Mouse (Mus musculus) CH12.LX (cell line): ENCODE measurements around the gene Grk5. TPM values are rescaled to one million over a fixed set of nuclear protein-coding genes. Genes with fewer than 3 reads are reported as not detected.

Experiments
- DNase-seq: peaks from one replicate; pipeline ENCODE4 v3.0.0-alpha.2; 2013; ENCODE audit errors: extremely low read depth
- H3K27ac ChIP-seq: 2 replicates; pipeline ENCODE4 v1.5.1; 2012; ENCODE audit warnings: low read depth, mild to moderate bottlenecking, control low read depth, moderate library complexity; ENCODE audit not compliant: insufficient read depth
- H3K27me3 ChIP-seq: replicated peaks from 2 replicates; pipeline ENCODE3; 2012; ENCODE audit warnings: inconsistent platforms
- H3K36me3 ChIP-seq, 2 experiments: replicated peaks in 1 of 2; 2 replicates each; pipeline versions ENCODE3 to v1.6.1; 2012; ENCODE audit warnings: inconsistent platforms in 1 of 2, low read length in 1 of 2, mild to moderate bottlenecking in 1 of 2, mixed read lengths in 1 of 2, moderate library complexity in 1 of 2; ENCODE audit not compliant: control insufficient read depth in 1 of 2, insufficient read depth in 1 of 2
- H3K4me1 ChIP-seq, 2 experiments: 2 replicates each; pipeline ENCODE4 v1.6.1; 2012; ENCODE audit warnings: inconsistent platforms in 1 of 2, moderate library complexity in 1 of 2; ENCODE audit not compliant: insufficient read depth in 2 of 2, control insufficient read depth in 1 of 2
- H3K4me2 ChIP-seq: 2 replicates; pipeline ENCODE4 v1.6.1; 2012; ENCODE audit warnings: low read depth, mild to moderate bottlenecking, control low read depth; ENCODE audit not compliant: poor library complexity, insufficient read depth, severe bottlenecking
- H3K4me3 ChIP-seq, 3 experiments: fragments of 150-350 bp in 1 of 3; sonication (generic) in 1 of 3; replicated peaks in 1 of 3; 2 replicates each; pipeline versions ENCODE3 to v1.5.1; 2011 to 2012; ENCODE audit warnings: low read depth in 2 of 3, low read length in 2 of 3, mild to moderate bottlenecking in 2 of 3, moderate library complexity in 2 of 3, control low read depth in 1 of 3, improper control_type of control experiment in 1 of 3, inconsistent platforms in 1 of 3, mixed read lengths in 1 of 3; ENCODE audit not compliant: poor library complexity in 1 of 3
- H3K79me2 ChIP-seq: replicated peaks from 2 replicates; pipeline ENCODE4 v1.6.1; 2012; ENCODE audit warnings: mild to moderate bottlenecking, moderate library complexity; ENCODE audit not compliant: control insufficient read depth, poor library complexity, insufficient read depth, severe bottlenecking; ENCODE audit errors: extremely low read depth
- H3K9ac ChIP-seq: 2 replicates; pipeline ENCODE4 v1.6.1; 2012; ENCODE audit warnings: low read depth, mild to moderate bottlenecking, control low read depth, moderate library complexity; ENCODE audit not compliant: insufficient read depth
- H3K9me3 ChIP-seq: replicated peaks from 2 replicates; pipeline ENCODE3; 2012; ENCODE audit warnings: low read length, inconsistent platforms, mixed read lengths
- BHLHE40 ChIP-seq: IDR thresholded peaks from 2 replicates; pipeline ENCODE4 v1.6.1; 2011; ENCODE audit warnings: mild to moderate bottlenecking, low read depth, low read length, improper control_type of control experiment
- CHD1 ChIP-seq: IDR thresholded peaks from 2 replicates; pipeline ENCODE4 v1.6.1; 2012; ENCODE audit warnings: low read depth, low read length, improper control_type of control experiment, inconsistent platforms
- EP300 ChIP-seq: IDR thresholded peaks from 2 replicates; pipeline ENCODE4 v1.6.1; 2011; ENCODE audit warnings: low read length, improper control_type of control experiment
- ETS1 ChIP-seq: conservative IDR thresholded peaks from 2 replicates; pipeline ENCODE4 v1.6.1; 2012; ENCODE audit warnings: low read depth, mild to moderate bottlenecking, inconsistent platforms, low read length, improper control_type of control experiment, moderate library complexity
- GABPA ChIP-seq: IDR thresholded peaks from 2 replicates; pipeline ENCODE4 v1.6.1; 2012; ENCODE audit warnings: low read depth, low read length, improper control_type of control experiment, inconsistent platforms; ENCODE audit not compliant: insufficient replicate concordance
- HCFC1 ChIP-seq: IDR thresholded peaks from 2 replicates; pipeline ENCODE4 v1.6.1; 2012; ENCODE audit warnings: low read depth, mild to moderate bottlenecking, inconsistent platforms, low read length, improper control_type of control experiment
- IRF4 ChIP-seq: IDR thresholded peaks from 2 replicates; pipeline ENCODE4 v1.6.1; 2014; ENCODE audit warnings: low read depth, mild to moderate bottlenecking, inconsistent platforms, low read length, improper control_type of control experiment
- JUN ChIP-seq: IDR thresholded peaks from 2 replicates; pipeline ENCODE4 v1.6.1; 2011; ENCODE audit warnings: low read depth, mild to moderate bottlenecking, low read length, improper control_type of control experiment, moderate library complexity; ENCODE audit not compliant: insufficient read depth
- KAT2A ChIP-seq: IDR thresholded peaks from 2 replicates; pipeline ENCODE4 v1.6.1; 2012; ENCODE audit warnings: low read length, improper control_type of control experiment, inconsistent platforms; ENCODE audit not compliant: insufficient replicate concordance
- MAFK ChIP-seq: IDR thresholded peaks from 2 replicates; pipeline ENCODE4 v1.6.1; 2011; ENCODE audit warnings: low read length, improper control_type of control experiment; ENCODE audit not compliant: insufficient replicate concordance
- MAX ChIP-seq: IDR thresholded peaks from 2 replicates; pipeline ENCODE4 v1.6.1; 2011; ENCODE audit warnings: low read length, improper control_type of control experiment
- MYC ChIP-seq: IDR thresholded peaks from 2 replicates; pipeline ENCODE4 v1.6.1; 2011; ENCODE audit warnings: low read depth, mild to moderate bottlenecking, improper control_type of control experiment, low read length
- NRF1 ChIP-seq: IDR thresholded peaks from 2 replicates; pipeline ENCODE4 v1.6.1; 2014; ENCODE audit warnings: low read depth, mild to moderate bottlenecking, inconsistent platforms, low read length, improper control_type of control experiment, moderate library complexity
- POLR2A ChIP-seq: IDR thresholded peaks from 2 replicates; pipeline ENCODE4 v1.6.1; 2011; ENCODE audit warnings: low read depth, mild to moderate bottlenecking, improper control_type of control experiment, low read length
- POLR2AphosphoS2 ChIP-seq: IDR thresholded peaks from 2 replicates; pipeline ENCODE4 v1.6.1; 2011; ENCODE audit warnings: low read depth, low read length, improper control_type of control experiment
- RAD21 ChIP-seq: IDR thresholded peaks from 2 replicates; pipeline ENCODE4 v1.6.1; 2011; ENCODE audit warnings: low read depth, mild to moderate bottlenecking, low read length, improper control_type of control experiment, moderate library complexity
- RCOR1 ChIP-seq: conservative IDR thresholded peaks from 2 replicates; pipeline ENCODE4 v1.6.1; 2012; ENCODE audit warnings: low read depth, mild to moderate bottlenecking, inconsistent platforms, low read length, improper control_type of control experiment
- SIN3A ChIP-seq: IDR thresholded peaks from 2 replicates; pipeline ENCODE4 v1.6.1; 2012; ENCODE audit warnings: low read length, improper control_type of control experiment, inconsistent platforms
- TBP ChIP-seq: conservative IDR thresholded peaks from 2 replicates; pipeline ENCODE4 v1.6.1; 2011; ENCODE audit warnings: low read depth, low read length, improper control_type of control experiment
- USF1 ChIP-seq: IDR thresholded peaks from 2 replicates; pipeline ENCODE4 v1.6.1; 2014; ENCODE audit warnings: low read depth, mild to moderate bottlenecking, inconsistent platforms, low read length, improper control_type of control experiment
- ZC3H11A ChIP-seq: IDR thresholded peaks from 2 replicates; pipeline ENCODE4 v1.6.1; 2012; ENCODE audit warnings: low read depth, mild to moderate bottlenecking, inconsistent platforms, low read length, improper control_type of control experiment
- ZKSCAN1 ChIP-seq: IDR thresholded peaks from 2 replicates; pipeline ENCODE4 v1.6.1; 2012; ENCODE audit warnings: low read depth, inconsistent platforms, low read length, improper control_type of control experiment, borderline replicate concordance
- ZMIZ1 ChIP-seq: IDR thresholded peaks from 2 replicates; pipeline ENCODE4 v1.6.1; 2012; ENCODE audit warnings: low read depth, mild to moderate bottlenecking, inconsistent platforms, low read length, improper control_type of control experiment
- ZNF384 ChIP-seq: IDR thresholded peaks from 2 replicates; pipeline ENCODE4 v1.6.1; 2012; ENCODE audit warnings: low read depth, low read length, improper control_type of control experiment, inconsistent platforms
- dilution Hi-C: fragments of 300-500 bp; cut with MboI; formaldehyde crosslinking; loops from 2 replicates; pipeline ENCODE4 v1.14.3; 2020; ENCODE audit warnings: low sequenced_read_pairs; ENCODE audit not compliant: extremely low pct_unique_long_range_greater_than_20kb, extremely low pct_ligation_motif_present
- in situ Hi-C: fragments of 300-500 bp; cut with MboI; formaldehyde crosslinking; loops from 3 replicates; pipeline ENCODE4 v1.14.3; 2019; ENCODE audit warnings: low sequenced_read_pairs, low pct_ligation_motif_present, low pct_unique_long_range_greater_than_20kb, mixed read lengths
- polyA plus RNA-seq: library from polyadenylated mRNA; unstranded; fragments of >175 nt; gene quantifications from 2 replicates; pipeline ENCODE4 v1.2.1, GENCODE M21; 2012; ENCODE audit warnings: low read depth; ENCODE audit not compliant: insufficient read length
- total RNA-seq, 2 experiments: library from RNA; depleted of rRNA; stranded (reverse); fragments of 300-350 nt in 1 of 2; fragments of >200 nt in 1 of 2; gene quantifications; 2 replicates each; pipeline ENCODE4 v1.2.3; 2012 to 2014

The Grk5 gene
- total and polyA plus RNA-seq, 3 experiments = 5.7 to 11.5 (median 7.6) TPM

GRCm38 (mm10) chr19:60955712-60956111 is 66.2 kb downstream of the Grk5 start:
- in situ Hi-C loops = no loop called here
- H3K4me3 ChIP-seq = no peak overlapping the region
- no peaks in the 10 kb centered on the region; the same call in none of the 2 replicates for H3K79me2 ChIP-seq
- peaks cover 0 to 11% of the 10 kb centered on the region in 2 experiments for H3K36me3 ChIP-seq
- dilution Hi-C loops = no loop called here
- DNase-seq = no peak
- no peak for TF ChIP-seq SIN3A
- no peak for TF ChIP-seq ZNF384
- no peak for TF ChIP-seq RCOR1
- TF ChIP-seq ZKSCAN1 = no peak
- no peak for TF ChIP-seq MAX
- no peak for TF ChIP-seq TBP
- no peak for TF ChIP-seq ZMIZ1
- TF ChIP-seq ZC3H11A = no peak
- no peak for TF ChIP-seq GABPA
- no peak for TF ChIP-seq NRF1
- TF ChIP-seq MYC = no peak
- TF ChIP-seq JUN = no peak
- no peak for TF ChIP-seq IRF4
- TF ChIP-seq EP300 = no peak
- no peak for TF ChIP-seq RAD21
- no peak for TF ChIP-seq ETS1
- no peak for TF ChIP-seq POLR2AphosphoS2
- peaks cover 0 to 14% of the 10 kb centered on the region in 2 experiments; a peak in 3 of 4 replicates for H3K4me1 ChIP-seq
- H3K9me3 ChIP-seq = no peaks in the 10 kb centered on the region
- no peaks in the 10 kb centered on the region for H3K27me3 ChIP-seq
- no peak overlapping the region for H3K27ac ChIP-seq
- no peak overlapping the region for H3K4me2 ChIP-seq
- no peak overlapping the region for H3K9ac ChIP-seq

- H3K79me2 ChIP-seq = no peaks in the 10 kb centered on the region; the same call in none of the 2 replicates
- DNase-seq = no peak
- dilution Hi-C loops = no loop called here
- no peaks in the 10 kb centered on the region for H3K9me3 ChIP-seq
- no peak overlapping the region for H3K4me3 ChIP-seq
- H3K4me2 ChIP-seq = no peak overlapping the region
- H3K4me1 ChIP-seq = peaks cover 0 to 9% of the 10 kb centered on the region in 2 experiments; a peak in 1 of 4 replicates
- no peak overlapping the region for H3K27ac ChIP-seq
- H3K27me3 ChIP-seq = no peaks in the 10 kb centered on the region
- TF ChIP-seq CHD1 (no peak), HCFC1 (no peak), POLR2A (no peak), KAT2A (no peak), NRF1 (no peak), BHLHE40 (no peak), RCOR1 (no peak), ZC3H11A (no peak), USF1 (no peak), GABPA (no peak), MAFK (no peak), TBP (no peak)
- no peak overlapping the region for H3K9ac ChIP-seq
- H3K36me3 ChIP-seq = peaks cover 0 to 11% of the 10 kb centered on the region in 2 experiments
- in situ Hi-C loops = no loop called here
These were observed 66.7 kb downstream of the Grk5 start for GRCm38 (mm10) chr19:60956198-60956750.
